Mouse (Mus musculus): Measurements from ENCODE around the gene Nr4a2. TPM values are rescaled to one million over a fixed set of nuclear protein-coding genes. Genes with fewer than 3 reads are reported as not detected.

The Nr4a2 gene
- total and polyA plus RNA-seq, 2 experiments from 2014 or later: 26.4 to 59.4 TPM

GRCm38 (mm10) chr2:57103845-57104660 is 19.8 kb downstream of the Nr4a2 start:
- Histone ChIP-seq H3K36me3 (ENCODE audit: insufficient read depth) (no peaks in the 10 kb centered on the region), H3K27ac (ENCODE audit: low read depth, low read length) (no peak overlapping the region), H3K4me3 (ENCODE audit: low read depth, low read length) (peak overlapping the region; percentile 40), H3K4me1 (ENCODE audit: insufficient read depth) (peaks cover 10% of the 10 kb centered on the region), H3K9me3 (ENCODE audit: low read length) (no peaks in the 10 kb centered on the region), H3K4me2 (ENCODE audit: low read depth) (peak overlapping the region; percentile 70; the same call in 1 of the 2 replicates), H3K27me3 (ENCODE audit: insufficient read depth, low read length) (peaks cover 71% of the 10 kb centered on the region), H3K9ac (no peak overlapping the region)
- WGBS: 7% methylated on average over 26 of the region's 26 CpGs
- DNase-seq (no peak), ATAC-seq (no peak)
- TF ChIP-seq CTCF (IDR thresholded peaks at IDR 0.05; ENCODE audit: low read depth): no peak

DNA sequence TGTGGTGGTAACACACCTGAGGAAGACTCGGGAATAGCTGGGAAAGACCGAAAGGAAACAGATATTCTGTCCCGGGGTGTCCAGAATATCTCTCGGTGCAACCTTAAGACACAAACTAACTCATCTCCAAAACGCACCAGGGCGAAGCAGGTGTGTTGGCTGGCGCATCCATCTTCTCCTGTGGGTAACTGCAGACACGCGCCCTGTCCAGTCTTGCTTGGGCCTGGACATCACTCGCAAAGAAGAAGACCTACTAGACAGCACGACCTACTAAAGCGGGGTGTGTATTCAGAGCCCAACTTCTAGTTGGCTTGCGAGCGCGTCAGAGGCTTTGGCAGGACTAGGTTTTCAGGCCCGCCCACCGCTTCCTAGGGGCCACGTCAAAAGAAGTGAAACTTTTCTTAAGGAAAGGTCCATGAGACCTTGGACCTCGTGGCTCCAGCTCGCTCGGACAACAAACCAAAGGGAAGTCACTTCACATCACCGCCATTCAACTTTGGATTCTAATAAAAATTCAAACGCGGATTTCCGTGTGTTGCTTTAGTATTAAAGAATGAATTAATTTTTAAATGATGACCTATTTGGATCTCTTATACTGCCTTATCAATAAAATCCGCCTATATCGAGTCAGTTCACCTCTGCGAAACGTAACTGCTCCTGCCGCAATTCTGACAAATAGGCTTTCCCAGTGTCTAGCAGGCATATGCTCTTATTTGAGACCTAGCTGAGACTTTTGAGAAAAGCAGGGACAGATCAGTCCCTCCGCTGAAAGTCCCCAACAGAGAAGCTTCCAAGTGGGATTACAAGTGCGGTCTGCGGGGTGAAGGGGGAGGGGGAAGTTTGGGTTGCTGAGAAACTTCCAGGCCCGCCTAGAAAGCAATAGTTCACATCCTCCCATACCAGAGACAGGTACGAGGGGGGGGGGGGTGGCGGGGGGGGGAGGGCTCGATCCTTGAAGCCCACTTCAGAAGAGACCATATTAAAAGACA is 20.7 kb downstream of the Nr4a2 start:
- ATAC-seq (no peak), DNase-seq (no peak)
- Histone ChIP-seq H3K9me3 (ENCODE audit: low read length) (no peaks in the 10 kb centered on the region), H3K4me2 (ENCODE audit: low read depth) (peak overlapping the region; percentile 70), H3K27me3 (ENCODE audit: insufficient read depth, low read length) (peaks cover 62% of the 10 kb centered on the region), H3K4me3 (ENCODE audit: low read depth, low read length) (peak overlapping the region; percentile 40), H3K9ac (no peak overlapping the region), H3K4me1 (ENCODE audit: insufficient read depth) (peaks cover 10% of the 10 kb centered on the region), H3K36me3 (ENCODE audit: insufficient read depth) (no peaks in the 10 kb centered on the region), H3K27ac (ENCODE audit: low read depth, low read length) (no peak overlapping the region)
- TF ChIP-seq CTCF (IDR thresholded peaks at IDR 0.05; ENCODE audit: low read depth): no peak
- WGBS: 4% methylated on average over 35 of the region's 37 CpGs

- peaks cover 54% of the 10 kb centered on the region for H3K27me3 ChIP-seq (ENCODE audit: insufficient read depth, low read length)
- H3K4me2 ChIP-seq (ENCODE audit: low read depth): peak overlapping the region; percentile 70
- H3K4me3 ChIP-seq (ENCODE audit: low read depth, low read length): peak overlapping the region; percentile 40
- H3K9me3 ChIP-seq (ENCODE audit: low read length): no peaks in the 10 kb centered on the region
- peak; percentile 23; the same call in 1 of the 2 replicates for TF ChIP-seq CTCF (IDR thresholded peaks at IDR 0.05; ENCODE audit: low read depth)
- ATAC-seq (peak; percentile 58), DNase-seq (no peak)
- no peaks in the 10 kb centered on the region for H3K36me3 ChIP-seq (ENCODE audit: insufficient read depth)
- no peak overlapping the region for H3K27ac ChIP-seq (ENCODE audit: low read depth, low read length)
- 2% methylated on average over 51 of the region's 51 CpGs for WGBS
- H3K9ac ChIP-seq: peak overlapping the region; percentile 2; the same call in 1 of the 2 replicates
- H3K4me1 ChIP-seq (ENCODE audit: insufficient read depth): peaks cover 10% of the 10 kb centered on the region
Observed at GRCm38 (mm10) chr2:57102091-57102855, 21.5 kb downstream of the Nr4a2 start.

DNA sequence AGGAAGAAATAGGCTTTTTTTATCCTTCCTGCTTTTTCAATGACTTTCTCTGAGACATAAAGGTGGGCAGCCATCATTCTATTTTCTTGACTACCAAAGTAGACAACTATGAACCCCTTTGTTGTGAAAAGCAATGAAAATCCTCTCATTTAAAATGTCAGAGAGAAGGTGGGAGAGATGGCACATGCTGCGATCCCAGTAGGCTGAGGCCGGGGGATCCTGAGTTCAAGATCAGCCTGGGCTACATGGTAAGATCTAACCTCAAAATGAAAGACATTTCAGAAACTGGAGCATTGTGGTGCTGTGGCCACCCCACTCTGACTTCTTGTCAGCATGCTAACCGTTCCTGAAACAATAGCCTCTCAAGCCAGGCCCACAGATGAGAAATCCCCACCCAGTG is 23.6 kb downstream of the Nr4a2 start:
- no peak overlapping the region for H3K4me2 ChIP-seq (ENCODE audit: low read depth)
- no peak overlapping the region for H3K9ac ChIP-seq
- peaks cover 41% of the 10 kb centered on the region for H3K27me3 ChIP-seq (ENCODE audit: insufficient read depth, low read length)
- peaks cover 10% of the 10 kb centered on the region for H3K4me1 ChIP-seq (ENCODE audit: insufficient read depth)
- DNase-seq (no peak), ATAC-seq (no peak)
- H3K4me3 ChIP-seq (ENCODE audit: low read depth, low read length): no peak overlapping the region
- H3K27ac ChIP-seq (ENCODE audit: low read depth, low read length): no peak overlapping the region
- no peaks in the 10 kb centered on the region for H3K9me3 ChIP-seq (ENCODE audit: low read length)
- WGBS: 78% methylated on average over 3 of the region's 3 CpGs
- H3K36me3 ChIP-seq (ENCODE audit: insufficient read depth): no peaks in the 10 kb centered on the region
- no peak for TF ChIP-seq CTCF (IDR thresholded peaks at IDR 0.05; ENCODE audit: low read depth)

- no peak for DNase-seq
- no peak for TF ChIP-seq CTCF (IDR thresholded peaks at IDR 0.05; ENCODE audit: low read depth)
Observed at GRCm38 (mm10) chr2:57072452-57072851, 51.4 kb downstream of the Nr4a2 start.

DNA sequence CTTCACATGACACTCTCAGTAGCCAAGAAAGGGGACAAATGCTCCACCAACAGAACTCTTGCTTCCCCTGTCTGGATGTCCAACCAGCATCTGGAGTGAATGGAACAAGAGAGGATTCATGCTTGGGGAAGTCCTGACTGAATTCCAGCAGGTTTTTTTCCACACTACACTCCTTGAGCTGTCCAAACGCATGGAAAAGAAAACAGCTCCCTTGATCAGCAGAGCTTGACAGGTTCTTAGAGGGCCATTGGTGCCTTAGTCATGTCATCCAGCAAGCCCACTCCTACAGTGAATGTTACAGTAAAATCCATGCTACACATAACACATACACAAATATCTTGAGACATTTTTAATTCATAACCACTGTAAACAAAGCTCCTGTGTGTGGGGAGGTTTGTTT is 60.3 kb downstream of the Nr4a2 start:
- no peak overlapping the region for H3K4me3 ChIP-seq (ENCODE audit: low read depth, low read length)
- no peak overlapping the region for H3K27ac ChIP-seq (ENCODE audit: low read depth, low read length)
- no peaks in the 10 kb centered on the region for H3K9me3 ChIP-seq (ENCODE audit: low read length)
- WGBS: 81% methylated on average over 1 of the region's 1 CpGs
- H3K36me3 ChIP-seq (ENCODE audit: insufficient read depth): no peaks in the 10 kb centered on the region
- no peak overlapping the region for H3K4me2 ChIP-seq (ENCODE audit: low read depth)
- H3K4me1 ChIP-seq (ENCODE audit: insufficient read depth): no peaks in the 10 kb centered on the region
- H3K27me3 ChIP-seq (ENCODE audit: insufficient read depth, low read length): no peaks in the 10 kb centered on the region
- no peak for TF ChIP-seq CTCF (IDR thresholded peaks at IDR 0.05; ENCODE audit: low read depth)
- DNase-seq (no peak), ATAC-seq (no peak)
- no peak overlapping the region for H3K9ac ChIP-seq

More at GRCm38 (mm10) chr2:57072452-57072851, 51.4 kb downstream of the Nr4a2 start:
- H3K4me3 ChIP-seq (ENCODE audit: low read depth, low read length): no peak overlapping the region
- 83% methylated on average over 9 of the region's 9 CpGs for WGBS
- ATAC-seq: no peak
- no peak overlapping the region for H3K4me2 ChIP-seq (ENCODE audit: low read depth)
- H3K9me3 ChIP-seq (ENCODE audit: low read length): no peaks in the 10 kb centered on the region
- no peak overlapping the region for H3K27ac ChIP-seq (ENCODE audit: low read depth, low read length)
- H3K27me3 ChIP-seq (ENCODE audit: insufficient read depth, low read length): no peaks in the 10 kb centered on the region
- no peaks in the 10 kb centered on the region for H3K4me1 ChIP-seq (ENCODE audit: insufficient read depth)
- H3K36me3 ChIP-seq (ENCODE audit: insufficient read depth): no peaks in the 10 kb centered on the region
- no peak overlapping the region for H3K9ac ChIP-seq

Other genes with a start within 250 kb of the Nr4a2 start
- gene Gpd2, start 113.6 kb upstream of the Nr4a2 start, total RNA-seq (2014; rRNA removed): 54.1 and 60.8 TPM in 2 replicates
- 31.1 and 46.5 TPM in 2 replicates for gene Gpd2, start 113.6 kb upstream of the Nr4a2 start, polyA plus RNA-seq (2015; fragmentation: Nextera tagmentation; extraction: Ambion mirVana)

All from forebrain, postnatal 0 days (tissue).